Mouse (Mus musculus) heart, postnatal 4 days (tissue): ENCODE results near the gene Gm48552. TPM values are rescaled to one million over a fixed set of nuclear protein-coding genes. Genes with fewer than 3 reads are reported as not detected.
A peak's percentile ranks its signal among the peaks of the same experiment; 100 is the strongest.

ENCODE experiments used
- DNase-seq: peaks from one replicate; pipeline ENCODE4 v3.0.0; 2021
- microRNA-seq, 2 experiments: library from miRNA; unstranded; fragments of <30 nt; microRNA quantifications; one replicate each; pipeline ENCODE4 v1.2.0; 2021 to 2022
- total RNA-seq, 2 experiments: library from RNA; stranded (reverse); gene quantifications; 2 replicates each; pipeline ENCODE4 v1.2.3; 2021

Gm48552 gene
- total RNA-seq, 2 experiments from 2014 or later = 0.72 to 0.98 TPM

- DNase-seq = peak; percentile 95
Observed at GRCm38 (mm10) chr10:81432868-81433262, 44.1 kb downstream of the Gm48552 start.

GRCm38 (mm10) chr10:81433541-81434289 lies 44.9 kb downstream of the Gm48552 start:
- DNase-seq = peak; percentile 36

DNA sequence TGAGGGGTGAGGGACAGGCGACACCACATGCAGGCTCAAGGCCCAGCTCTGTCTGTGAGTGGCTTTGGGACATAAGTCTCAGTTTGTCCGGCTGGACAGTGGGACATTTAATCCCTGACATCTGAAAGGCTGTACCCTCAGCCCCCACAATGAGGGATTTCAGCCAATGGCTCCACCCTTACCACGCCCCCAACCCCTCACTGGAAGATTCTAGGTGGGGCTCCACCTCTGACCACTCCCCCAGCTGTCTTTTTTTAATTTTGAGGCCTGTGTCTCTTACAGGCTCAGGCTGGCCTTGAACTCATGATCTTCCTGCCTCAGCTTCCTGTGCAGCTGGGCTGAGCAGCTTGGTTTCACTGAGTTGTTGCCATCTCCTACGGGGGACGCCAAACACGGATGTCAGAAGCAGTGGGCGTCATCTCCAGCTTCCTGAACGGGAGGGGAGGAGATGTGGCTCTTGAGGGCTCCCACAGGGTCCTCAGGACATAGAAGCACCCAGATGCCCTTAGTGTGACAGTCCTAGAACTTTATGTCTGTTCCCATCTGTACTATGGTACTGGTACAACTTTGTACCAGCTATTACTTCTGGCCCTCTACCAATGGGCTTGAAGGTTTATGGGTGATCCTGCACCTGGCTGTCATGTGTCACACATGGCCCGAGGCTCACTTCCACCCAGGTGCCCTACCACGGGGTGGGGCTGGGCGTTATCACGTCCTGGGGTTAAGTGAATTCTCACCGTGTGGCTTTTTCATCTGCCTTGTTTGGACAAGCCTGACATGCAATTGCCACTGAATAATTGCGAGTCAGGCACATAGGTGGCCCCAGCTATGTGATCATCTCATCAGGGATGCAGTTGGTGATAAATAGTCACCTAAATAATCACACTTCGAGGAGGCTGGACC lies 45.8 kb downstream of the Gm48552 start:
- peak; percentile 18 for DNase-seq

DNA sequence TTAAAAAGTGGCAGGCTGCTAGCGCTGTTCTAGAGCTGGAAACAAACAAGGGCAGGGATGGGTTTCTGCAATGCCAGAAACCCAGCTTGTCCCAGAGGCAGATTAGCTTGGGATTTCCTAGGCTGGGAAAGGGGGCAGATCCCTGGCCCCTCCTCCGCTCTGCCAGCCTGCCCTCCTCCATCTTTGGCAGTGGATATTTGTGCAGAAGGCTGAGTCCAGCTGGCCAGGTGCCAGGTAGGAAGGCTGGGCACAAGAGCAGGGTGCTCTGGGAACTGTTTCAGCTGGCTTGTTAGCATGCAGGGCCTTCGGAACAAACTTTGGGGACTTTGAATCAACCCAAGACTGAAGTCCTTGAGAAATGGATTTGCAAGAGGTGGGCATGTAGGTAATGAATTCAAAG lies 46.6 kb downstream of the Gm48552 start:
- DNase-seq = peak; percentile 88

Small RNA genes within 50 kb of the gene (microRNA-seq; reads per million reads assigned to microRNA genes)
- gene Mir1191b (0.35 to 1.2 reads per million in 2 experiments), gene Mir6913 (0.35 to 0.82 reads per million in 2 experiments)

Other genes starting within 250 kb of the Gm48552 start
- 10 to 100 TPM; 17.5 to 18.6 TPM for gene Pias4, start 221.1 kb upstream of the Gm48552 start, total RNA-seq
- gene Eef2, start 212.4 kb upstream of the Gm48552 start, total RNA-seq = 1,000 to 10,000 TPM; 1,326 to 1,351 TPM
- gene Dapk3, start 206.0 kb upstream of the Gm48552 start, total RNA-seq = 10 to 100 TPM; 41.9 to 45.7 TPM
- gene 4930442H23Rik, start 205.2 kb upstream of the Gm48552 start, total RNA-seq = not detected
- 10 to 100 TPM; 44.1 to 74.9 TPM for gene Nmrk2, start 187.0 kb upstream of the Gm48552 start, total RNA-seq
- under 1 TPM; 0.23 to 0.24 TPM for gene Atcay, start 158.2 kb upstream of the Gm48552 start, total RNA-seq
- 1 to 10 TPM; 4.2 to 5.5 TPM for gene Zfr2, start 155.8 kb upstream of the Gm48552 start, total RNA-seq
- under 1 TPM; 0.21 to 0.56 TPM for gene Matk, start 136.1 kb upstream of the Gm48552 start, total RNA-seq
- gene Mrpl54, start 122.1 kb upstream of the Gm48552 start, total RNA-seq = 100 to 1,000 TPM; 118 to 125 TPM
- 10 to 100 TPM; 49.0 to 53.0 TPM for gene Apba3, start 122.0 kb upstream of the Gm48552 start, total RNA-seq
- gene Tjp3, start 97.4 kb upstream of the Gm48552 start, total RNA-seq = under 1 TPM in 1 of 2 experiments, not detected in 1; 0.50 TPM
- 10 to 100 TPM; 52.0 to 55.4 TPM for gene Pip5k1c, start 96.0 kb upstream of the Gm48552 start, total RNA-seq
- 10 to 100 TPM; 20.7 to 21.0 TPM for gene Cactin, start 67.9 kb upstream of the Gm48552 start, total RNA-seq
- 1 to 10 TPM; 5.5 to 5.6 TPM for gene Tbxa2r, start 60.3 kb upstream of the Gm48552 start, total RNA-seq
- gene Gipc3, start 45.7 kb upstream of the Gm48552 start, total RNA-seq = 1 to 10 TPM; 2.2 to 3.3 TPM
- 100 to 1,000 TPM; 107 to 113 TPM for gene Hmg20b, start 38.5 kb upstream of the Gm48552 start, total RNA-seq
- 10 to 100 TPM; 12.1 to 13.5 TPM for gene Mfsd12, start 31.5 kb upstream of the Gm48552 start, total RNA-seq
- gene 4930404N11Rik, start 23.2 kb upstream of the Gm48552 start, total RNA-seq = 1 to 10 TPM in 1 of 2 experiments, under 1 TPM in 1; 0.63 to 2.0 TPM
- 10 to 100 TPM; 55.4 to 56.8 TPM for gene Fzr1, start 10.5 kb upstream of the Gm48552 start, total RNA-seq
- 10 to 100 TPM; 52.9 to 55.9 TPM for gene Dohh, start 4.6 kb upstream of the Gm48552 start, total RNA-seq
- under 1 TPM; 0.55 to 0.70 TPM for gene Gm48551, start 4.5 kb upstream of the Gm48552 start, total RNA-seq
- gene Smim24, start 4.0 kb downstream of the Gm48552 start, total RNA-seq = 1 to 10 TPM; 1.9 to 2.4 TPM
- 100 to 1,000 TPM; 125 to 130 TPM for gene Nfic, start 66.6 kb downstream of the Gm48552 start, total RNA-seq
- under 1 TPM; 0.09 to 0.33 TPM for gene Celf5, start 93.7 kb downstream of the Gm48552 start, total RNA-seq
- 10 to 100 TPM; 57.1 to 62.3 TPM for gene Ncln, start 107.4 kb downstream of the Gm48552 start, total RNA-seq
- under 1 TPM; 0.50 to 0.57 TPM for gene S1pr4, start 111.1 kb downstream of the Gm48552 start, total RNA-seq
- under 1 TPM; 0.48 to 0.56 TPM for gene Gna15, start 135.2 kb downstream of the Gm48552 start, total RNA-seq
- gene Gna11, start 156.2 kb downstream of the Gm48552 start, total RNA-seq = 10 to 100 TPM; 58.5 to 62.7 TPM
- 100 to 1,000 TPM; 821 to 843 TPM for gene Aes, start 170.5 kb downstream of the Gm48552 start, total RNA-seq
- gene Tle2, start 185.6 kb downstream of the Gm48552 start, total RNA-seq = 10 to 100 TPM; 15.3 to 17.1 TPM
- gene Tle6, start 212.1 kb downstream of the Gm48552 start, total RNA-seq = 10 to 100 TPM in 1 of 2 experiments, 1 to 10 TPM in 1; 7.2 to 10.6 TPM
- gene BC025920, start 217.3 kb downstream of the Gm48552 start, total RNA-seq = 1 to 10 TPM; 1.2 to 1.3 TPM
- gene Sirt6, start 238.8 kb downstream of the Gm48552 start, total RNA-seq = 10 to 100 TPM; 16.8 to 17.0 TPM
- 10 to 100 TPM; 14.5 to 16.0 TPM for gene Ankrd24, start 239.5 kb downstream of the Gm48552 start, total RNA-seq